Mouse (Mus musculus) C2C12 (cell line): ENCODE measurements around the gene Atf1.

Source experiments
- CEBPB ChIP-seq: IDR thresholded peaks from one replicate; pipeline ENCODE4 v1.6.1; 2011; ENCODE audit warnings: low read depth, mild to moderate bottlenecking, control low read depth, moderate library complexity
- CTCF ChIP-seq: IDR thresholded peaks from one replicate; pipeline ENCODE4 v1.5.1; 2011; ENCODE audit not compliant: control insufficient read depth, insufficient read depth, insufficient read length
- MYOD1 ChIP-seq: IDR thresholded peaks from one replicate; pipeline ENCODE4 v1.6.1; 2011; ENCODE audit warnings: low read depth; ENCODE audit not compliant: control insufficient read depth, insufficient read length

GRCm38 (mm10) chr15:100241780-100242179, 14.2 kb downstream of the Atf1 start:
- no peak for TF ChIP-seq CTCF
- no peak for TF ChIP-seq MYOD1
- no peak for TF ChIP-seq CEBPB
